Mouse (Mus musculus): ENCODE data around the gene Phlpp1.

The Phlpp1 gene

DNA sequence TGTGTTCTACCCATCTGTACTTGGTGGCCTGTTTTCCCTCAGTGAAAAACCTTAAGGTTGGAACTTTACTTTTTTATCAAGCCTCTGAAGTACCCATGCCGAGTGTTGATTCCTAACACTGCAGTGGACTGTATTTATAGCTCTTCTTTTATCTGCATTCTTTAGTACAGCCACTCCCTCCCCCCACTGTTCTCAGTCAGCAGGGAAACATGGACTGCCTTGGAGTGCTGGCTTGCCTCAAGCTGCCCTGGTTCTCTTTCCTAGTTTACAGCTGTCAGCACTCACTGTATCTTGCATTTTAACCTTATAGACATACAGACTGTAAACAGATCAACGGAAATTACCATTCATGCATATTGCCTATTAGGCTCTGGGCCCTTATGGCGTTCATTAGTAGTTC lies 32.8 kb downstream of the Phlpp1 start:
- no peaks in the 10 kb centered on the region for H3K36me3 ChIP-seq (ENCODE audit: insufficient read depth, low read length)
- TF ChIP-seq CTCF (conservative IDR thresholded peaks at IDR 0.05; ENCODE audit: low read length) (no peak), POU5F1 (IDR thresholded peaks at IDR 0.05; ENCODE audit: borderline replicate concordance, low read length) (no peak), NANOG (IDR thresholded peaks at IDR 0.05; ENCODE audit: borderline replicate concordance, low read length) (no peak)
- H3K9me3 ChIP-seq (ENCODE audit: low read length) = no peaks in the 10 kb centered on the region
- H3K4me3 ChIP-seq (replicated peaks; ENCODE audit: low read length) = no peak overlapping the region
- no peaks in the 10 kb centered on the region for H3K27me3 ChIP-seq (ENCODE audit: insufficient read depth, low read length)
- H3K4me1 ChIP-seq (replicated peaks; ENCODE audit: low read depth, low read length) = peaks cover 23% of the 10 kb centered on the region

DNA sequence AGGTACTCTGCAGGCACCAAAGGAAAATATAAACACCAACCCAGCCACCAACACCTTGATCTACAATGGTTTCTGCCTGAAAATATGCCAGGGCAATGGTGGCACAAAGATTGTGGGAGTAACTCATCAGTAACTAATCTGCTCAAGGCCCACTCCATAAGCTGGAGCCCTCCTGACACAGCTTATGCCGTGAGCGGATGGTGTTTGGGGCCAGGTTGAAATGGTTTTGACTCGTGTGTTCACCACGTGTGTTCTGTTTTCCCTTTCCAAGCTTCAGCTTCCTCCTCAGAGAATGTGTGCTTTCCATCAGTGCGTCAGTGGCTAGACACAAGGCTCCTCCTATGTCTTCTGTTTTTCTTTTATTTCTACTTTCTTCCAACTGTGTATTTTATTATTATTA lies 37.0 kb downstream of the Phlpp1 start:
- no peaks in the 10 kb centered on the region for H3K36me3 ChIP-seq (ENCODE audit: insufficient read depth, low read length)
- H3K9me3 ChIP-seq (ENCODE audit: low read length) = no peaks in the 10 kb centered on the region
- TF ChIP-seq NANOG (IDR thresholded peaks at IDR 0.05; ENCODE audit: borderline replicate concordance, low read length) = no peak
- no peaks in the 10 kb centered on the region for H3K27me3 ChIP-seq (ENCODE audit: insufficient read depth, low read length)
- H3K4me3 ChIP-seq (replicated peaks; ENCODE audit: low read length) = no peak overlapping the region
- peaks cover 11% of the 10 kb centered on the region for H3K4me1 ChIP-seq (replicated peaks; ENCODE audit: low read depth, low read length)

DNA sequence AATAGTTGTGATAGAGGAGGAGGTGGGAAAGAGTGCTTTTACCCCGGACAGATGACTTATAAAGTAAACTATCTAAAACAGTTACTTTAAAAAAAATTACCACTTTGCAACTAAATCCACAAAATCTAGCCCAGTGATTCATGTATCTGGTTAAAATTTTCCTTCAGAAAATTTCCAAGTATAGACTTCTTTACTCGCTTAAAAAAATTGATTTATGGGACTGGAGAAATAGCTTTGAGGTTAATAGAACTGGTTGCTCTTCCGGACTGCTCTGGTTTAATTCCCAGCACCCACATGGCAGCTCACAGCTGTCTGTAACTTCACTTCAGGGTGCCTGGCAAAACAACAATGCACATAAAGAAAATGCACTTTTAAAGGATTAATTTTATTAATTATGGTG lies 38.9 kb downstream of the Phlpp1 start:
- no peaks in the 10 kb centered on the region for H3K36me3 ChIP-seq (ENCODE audit: insufficient read depth, low read length)
- TF ChIP-seq CTCF (conservative IDR thresholded peaks at IDR 0.05; ENCODE audit: low read length) (no peak), POU5F1 (IDR thresholded peaks at IDR 0.05; ENCODE audit: borderline replicate concordance, low read length) (no peak), NANOG (IDR thresholded peaks at IDR 0.05; ENCODE audit: borderline replicate concordance, low read length) (no peak)
- no peaks in the 10 kb centered on the region for H3K4me1 ChIP-seq (replicated peaks; ENCODE audit: low read depth, low read length)
- H3K9me3 ChIP-seq (ENCODE audit: low read length) = no peaks in the 10 kb centered on the region
- H3K4me3 ChIP-seq (replicated peaks; ENCODE audit: low read length) = no peak overlapping the region
- no peaks in the 10 kb centered on the region for H3K27me3 ChIP-seq (ENCODE audit: insufficient read depth, low read length)

DNA sequence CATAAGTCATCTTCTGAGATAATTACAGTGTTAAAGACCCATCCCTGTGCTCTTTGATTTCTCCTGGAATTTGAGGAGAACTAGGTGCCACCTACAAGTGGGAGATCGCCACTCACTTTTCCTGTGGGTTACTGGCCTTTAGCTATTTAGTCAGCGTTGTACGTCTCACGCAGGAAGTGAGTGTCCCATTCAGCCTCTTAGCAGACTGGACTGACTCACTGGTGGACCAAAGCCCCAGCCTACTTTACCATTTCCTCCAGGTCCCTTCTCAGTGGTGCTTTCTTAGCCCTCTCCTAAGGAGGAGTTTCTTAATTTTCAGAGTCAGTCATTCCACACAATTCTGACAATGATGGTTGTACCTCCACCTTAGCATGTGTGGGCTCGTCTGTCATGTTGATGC lies 39.6 kb downstream of the Phlpp1 start:
- no peaks in the 10 kb centered on the region for H3K36me3 ChIP-seq (ENCODE audit: insufficient read depth, low read length)
- H3K4me1 ChIP-seq (replicated peaks; ENCODE audit: low read depth, low read length) = no peaks in the 10 kb centered on the region
- H3K27me3 ChIP-seq (ENCODE audit: insufficient read depth, low read length) = no peaks in the 10 kb centered on the region
- TF ChIP-seq NANOG (IDR thresholded peaks at IDR 0.05; ENCODE audit: borderline replicate concordance, low read length) = no peak
- TF ChIP-seq POU5F1 (IDR thresholded peaks at IDR 0.05; ENCODE audit: borderline replicate concordance, low read length) = no peak
- TF ChIP-seq CTCF (conservative IDR thresholded peaks at IDR 0.05; ENCODE audit: low read length) = no peak
- no peak overlapping the region for H3K4me3 ChIP-seq (replicated peaks; ENCODE audit: low read length)
- no peaks in the 10 kb centered on the region for H3K9me3 ChIP-seq (ENCODE audit: low read length)

DNA sequence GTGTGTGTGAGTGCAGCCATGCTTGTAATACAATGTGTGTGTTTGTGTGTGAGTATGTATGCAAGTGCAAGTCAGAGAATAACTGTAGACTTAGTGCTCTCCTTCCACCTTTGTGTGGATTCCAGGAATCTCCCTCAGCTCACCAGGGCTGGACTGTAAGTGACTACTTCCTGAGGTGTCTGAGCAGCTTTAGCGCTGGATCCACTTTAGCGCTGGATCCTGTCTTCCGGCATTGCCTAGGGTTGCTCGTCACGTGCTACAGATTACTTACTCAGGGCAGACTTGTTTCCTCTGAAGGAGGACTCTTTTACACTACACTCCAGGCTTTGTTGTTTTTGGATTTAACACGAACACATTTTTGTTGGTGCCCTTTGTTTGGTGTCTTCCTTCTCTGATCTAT lies 48.9 kb downstream of the Phlpp1 start:
- Histone ChIP-seq H3K9me3 (ENCODE audit: low read length) (no peaks in the 10 kb centered on the region), H3K4me3 (replicated peaks; ENCODE audit: low read length) (no peak overlapping the region), H3K4me1 (replicated peaks; ENCODE audit: low read depth, low read length) (peaks cover 24% of the 10 kb centered on the region), H3K27me3 (ENCODE audit: insufficient read depth, low read length) (peaks cover 5% of the 10 kb centered on the region; the same call in 1 of the 2 replicates), H3K36me3 (ENCODE audit: insufficient read depth, low read length) (no peaks in the 10 kb centered on the region)
- TF ChIP-seq CTCF (conservative IDR thresholded peaks at IDR 0.05; ENCODE audit: low read length) (no peak), NANOG (IDR thresholded peaks at IDR 0.05; ENCODE audit: borderline replicate concordance, low read length) (no peak), POU5F1 (IDR thresholded peaks at IDR 0.05; ENCODE audit: borderline replicate concordance, low read length) (no peak)

DNA sequence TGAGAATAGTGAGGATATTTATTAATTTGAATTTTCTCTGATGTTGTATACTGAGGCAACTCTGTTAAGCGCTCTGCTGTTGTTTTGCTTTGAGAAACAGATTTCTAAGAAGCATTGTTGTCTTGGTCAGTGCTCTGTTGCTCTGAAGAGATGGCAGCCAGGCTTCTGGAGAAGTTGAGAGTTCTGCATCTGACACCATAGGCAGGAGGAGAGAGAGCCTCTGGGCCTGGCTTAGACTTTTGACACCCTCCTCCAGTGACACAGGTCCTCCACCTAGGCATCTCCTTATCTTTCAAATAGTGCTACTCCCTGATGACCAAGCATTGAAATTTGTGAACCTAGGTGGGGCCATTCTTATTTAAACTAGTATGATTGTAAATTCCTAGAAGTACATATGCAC lies 49.8 kb downstream of the Phlpp1 start:
- H3K9me3 ChIP-seq (ENCODE audit: low read length) = no peaks in the 10 kb centered on the region
- peaks cover 5% of the 10 kb centered on the region; the same call in 1 of the 2 replicates for H3K27me3 ChIP-seq (ENCODE audit: insufficient read depth, low read length)
- no peaks in the 10 kb centered on the region for H3K36me3 ChIP-seq (ENCODE audit: insufficient read depth, low read length)
- TF ChIP-seq CTCF (conservative IDR thresholded peaks at IDR 0.05; ENCODE audit: low read length) (no peak), NANOG (IDR thresholded peaks at IDR 0.05; ENCODE audit: borderline replicate concordance, low read length) (no peak), POU5F1 (IDR thresholded peaks at IDR 0.05; ENCODE audit: borderline replicate concordance, low read length) (no peak)
- H3K4me3 ChIP-seq (replicated peaks; ENCODE audit: low read length) = no peak overlapping the region
- peaks cover 24% of the 10 kb centered on the region for H3K4me1 ChIP-seq (replicated peaks; ENCODE audit: low read depth, low read length)

DNA sequence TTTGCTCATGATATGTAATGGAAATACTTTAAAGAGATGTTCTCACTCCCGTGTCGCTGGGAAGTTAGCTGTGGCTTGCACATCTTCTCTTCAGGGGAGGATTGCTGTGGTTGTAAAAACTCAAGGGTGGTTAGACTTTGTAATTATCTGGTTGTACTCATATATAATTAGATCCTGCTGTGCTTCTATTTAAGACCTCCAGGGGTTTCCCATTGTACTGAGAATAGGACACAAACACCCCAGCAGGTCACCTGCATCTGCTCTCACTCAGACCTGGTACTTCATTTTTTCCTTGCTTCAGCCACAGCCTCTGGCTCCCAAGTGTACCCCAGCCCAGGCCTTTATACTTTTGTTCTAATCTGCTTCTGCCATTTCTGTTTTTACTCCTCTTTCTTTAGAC lies 50.4 kb downstream of the Phlpp1 start:
- H3K9me3 ChIP-seq (ENCODE audit: low read length) = no peaks in the 10 kb centered on the region
- no peaks in the 10 kb centered on the region for H3K36me3 ChIP-seq (ENCODE audit: insufficient read depth, low read length)
- H3K27me3 ChIP-seq (ENCODE audit: insufficient read depth, low read length) = peaks cover 5% of the 10 kb centered on the region; the same call in 1 of the 2 replicates
- H3K4me1 ChIP-seq (replicated peaks; ENCODE audit: low read depth, low read length) = peaks cover 24% of the 10 kb centered on the region
- TF ChIP-seq POU5F1 (IDR thresholded peaks at IDR 0.05; ENCODE audit: borderline replicate concordance, low read length) = no peak
- TF ChIP-seq NANOG (IDR thresholded peaks at IDR 0.05; ENCODE audit: borderline replicate concordance, low read length) = peak; percentile 94
- TF ChIP-seq CTCF (conservative IDR thresholded peaks at IDR 0.05; ENCODE audit: low read length) = no peak
- no peak overlapping the region for H3K4me3 ChIP-seq (replicated peaks; ENCODE audit: low read length)

DNA sequence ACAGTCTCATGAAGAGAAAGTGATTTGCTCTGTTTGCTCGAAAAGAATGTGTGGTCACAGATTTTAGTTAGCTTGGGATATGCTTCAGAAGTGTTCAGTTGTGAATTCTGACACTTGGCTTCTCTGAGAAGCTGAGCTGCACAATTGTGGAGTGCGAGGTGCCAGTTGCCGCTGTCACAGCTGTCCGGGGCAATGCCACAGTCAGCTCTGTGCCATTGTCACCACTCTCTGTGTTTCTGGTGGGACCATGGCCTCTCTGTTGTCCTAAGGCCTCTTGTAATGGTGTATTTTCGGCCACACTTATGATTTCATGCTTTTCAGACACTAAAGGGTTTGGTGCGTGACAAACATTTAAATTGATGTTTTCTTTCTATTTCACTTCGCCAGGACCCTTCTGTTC lies 55.1 kb downstream of the Phlpp1 start:
- Histone ChIP-seq H3K4me1 (replicated peaks; ENCODE audit: low read depth, low read length) (peaks cover 12% of the 10 kb centered on the region), H3K36me3 (ENCODE audit: insufficient read depth, low read length) (no peaks in the 10 kb centered on the region), H3K9me3 (ENCODE audit: low read length) (no peaks in the 10 kb centered on the region; the same call in 1 of the 2 replicates), H3K27me3 (ENCODE audit: insufficient read depth, low read length) (peaks cover 5% of the 10 kb centered on the region; the same call in 1 of the 2 replicates), H3K4me3 (replicated peaks; ENCODE audit: low read length) (no peak overlapping the region)
- TF ChIP-seq CTCF (conservative IDR thresholded peaks at IDR 0.05; ENCODE audit: low read length) (no peak), NANOG (IDR thresholded peaks at IDR 0.05; ENCODE audit: borderline replicate concordance, low read length) (no peak), POU5F1 (IDR thresholded peaks at IDR 0.05; ENCODE audit: borderline replicate concordance, low read length) (no peak)

DNA sequence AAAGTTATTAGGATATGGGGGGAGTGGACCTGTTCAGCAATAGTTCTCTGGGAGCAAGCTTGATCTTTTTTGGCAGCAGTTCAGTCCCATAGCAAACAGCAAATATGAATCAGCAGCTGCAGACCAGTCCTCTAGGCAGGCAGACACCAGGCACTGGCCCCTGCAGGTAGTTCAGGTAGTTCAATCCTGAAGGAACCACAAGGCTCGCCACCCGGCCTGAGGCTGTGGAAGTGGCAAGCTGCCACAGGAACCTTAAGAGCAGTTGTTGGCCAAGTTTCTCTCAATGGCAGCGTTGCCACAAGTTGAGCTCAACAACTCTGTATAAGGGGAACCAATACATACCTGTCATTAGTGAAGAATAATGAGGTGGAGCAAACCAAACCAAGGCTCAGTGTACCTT lies 58.8 kb downstream of the Phlpp1 start:
- no peaks in the 10 kb centered on the region; the same call in 1 of the 2 replicates for H3K9me3 ChIP-seq (ENCODE audit: low read length)
- no peaks in the 10 kb centered on the region for H3K27me3 ChIP-seq (ENCODE audit: insufficient read depth, low read length)
- no peaks in the 10 kb centered on the region for H3K36me3 ChIP-seq (ENCODE audit: insufficient read depth, low read length)
- TF ChIP-seq POU5F1 (IDR thresholded peaks at IDR 0.05; ENCODE audit: borderline replicate concordance, low read length) (no peak), CTCF (conservative IDR thresholded peaks at IDR 0.05; ENCODE audit: low read length) (no peak), NANOG (IDR thresholded peaks at IDR 0.05; ENCODE audit: borderline replicate concordance, low read length) (no peak)
- no peak overlapping the region for H3K4me3 ChIP-seq (replicated peaks; ENCODE audit: low read length)
- peaks cover 10% of the 10 kb centered on the region for H3K4me1 ChIP-seq (replicated peaks; ENCODE audit: low read depth, low read length)

Data from E14TG2a.4 (cell line).